Mouse (Mus musculus): ENCODE data around the gene Hoxa6. TPM values are rescaled to one million over a fixed set of nuclear protein-coding genes. Genes with fewer than 3 reads are reported as not detected.

Gene Hoxa6
- polyA plus RNA-seq, 1 experiment: 3.7 TPM

DNA sequence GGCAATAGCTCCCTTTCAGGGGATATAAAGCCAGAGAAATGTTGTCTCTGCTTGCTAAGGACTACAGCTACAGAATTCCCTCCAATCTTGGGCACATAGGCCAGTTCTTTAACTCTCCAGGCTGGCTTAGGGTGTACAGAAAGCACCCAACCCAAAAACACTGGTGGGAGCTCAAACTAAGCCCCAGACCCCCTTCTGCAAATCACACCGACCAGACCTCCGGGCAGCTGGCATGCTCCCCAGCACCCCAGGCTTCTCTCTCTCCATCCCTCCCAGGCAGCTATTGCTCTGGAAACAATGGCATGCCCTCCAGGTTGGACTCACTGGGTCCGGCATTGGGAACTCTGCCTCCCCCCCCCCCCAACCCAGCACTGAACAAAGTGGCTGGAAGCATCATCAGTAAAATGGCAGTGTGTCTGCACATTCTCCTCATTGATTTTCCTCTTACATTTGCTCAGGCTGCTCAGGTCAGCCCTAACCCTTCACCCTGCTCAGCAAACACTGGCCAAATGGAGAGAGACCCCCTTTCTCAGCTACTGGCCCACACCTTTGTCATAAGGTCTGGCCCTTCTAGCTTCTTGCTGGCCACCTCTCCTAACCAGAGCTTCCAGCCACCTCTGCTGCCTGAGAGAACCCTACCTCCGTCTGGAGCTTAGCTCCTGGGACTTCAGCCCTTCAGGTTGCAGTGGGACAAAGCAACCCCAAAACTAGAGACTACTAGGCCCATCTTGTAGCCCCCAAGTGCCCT is 29.4 kb downstream of the Hoxa6 start:
- DNase-seq (ENCODE audit: low read depth): no peak
- no peak for TF ChIP-seq CTCF (IDR thresholded peaks at IDR 0.05; ENCODE audit: borderline replicate concordance, extremely low read depth, insufficient read depth, insufficient read length)
- no peak for TF ChIP-seq POLR2A (IDR thresholded peaks at IDR 0.05; ENCODE audit: borderline replicate concordance, extremely low read depth, insufficient read depth, insufficient read length, poor library complexity, severe bottlenecking)

DNA sequence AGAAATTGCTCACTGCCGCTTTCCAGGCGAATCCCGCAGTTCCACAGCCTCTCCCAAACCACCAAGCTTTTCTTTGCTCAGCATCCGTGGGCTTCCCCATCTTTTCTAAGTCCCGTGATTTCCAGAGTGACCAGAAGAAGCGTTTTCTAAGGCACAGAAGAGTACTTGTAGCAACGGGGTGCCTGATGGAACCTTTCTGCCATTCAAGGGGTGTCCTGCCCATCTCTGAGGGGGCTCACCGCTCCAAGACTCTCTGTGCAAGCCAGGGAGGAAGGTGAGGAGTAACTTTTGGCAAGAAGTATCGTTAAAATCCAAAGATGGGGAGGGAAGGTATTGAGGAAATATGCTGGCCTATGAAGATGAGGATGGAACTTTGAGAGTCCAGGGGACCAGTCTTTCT is 30.7 kb downstream of the Hoxa6 start:
- no peak for DNase-seq (ENCODE audit: low read depth)
- TF ChIP-seq POLR2A (IDR thresholded peaks at IDR 0.05; ENCODE audit: borderline replicate concordance, extremely low read depth, insufficient read depth, insufficient read length, poor library complexity, severe bottlenecking) (no peak), CTCF (IDR thresholded peaks at IDR 0.05; ENCODE audit: borderline replicate concordance, extremely low read depth, insufficient read depth, insufficient read length) (no peak)

DNA sequence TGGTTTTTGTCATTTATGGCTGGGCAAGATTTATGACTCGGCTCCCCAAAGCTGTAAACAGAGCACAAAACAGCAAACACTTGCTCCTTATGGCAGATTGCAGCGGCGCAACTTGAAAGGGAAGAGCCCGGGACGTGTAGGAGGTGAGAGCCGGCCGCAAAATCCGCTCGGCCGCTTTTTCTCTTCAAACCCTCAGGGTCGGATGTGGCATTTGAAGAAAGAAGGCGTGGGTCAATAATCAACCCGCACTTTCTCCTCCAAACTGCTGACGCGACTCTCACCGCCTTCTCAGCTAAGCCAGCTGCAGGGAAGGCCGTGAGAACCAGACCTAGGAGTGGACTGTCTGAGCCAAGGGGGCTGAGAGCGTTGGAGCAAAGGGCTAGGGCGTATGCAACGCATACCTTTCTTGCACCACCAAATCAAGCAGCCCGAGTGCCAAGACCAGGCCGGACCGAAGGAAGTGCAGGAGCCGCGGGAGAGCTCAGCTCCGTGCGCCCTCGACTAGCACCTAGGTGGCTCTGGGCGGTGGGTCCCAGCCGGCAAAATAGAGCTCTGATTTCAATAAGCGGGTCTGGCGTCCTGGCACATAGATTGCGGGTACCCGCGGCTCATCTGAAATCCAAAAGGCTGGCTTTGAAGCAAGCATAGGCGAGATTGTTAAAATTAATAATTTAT is 31.3 kb downstream of the Hoxa6 start, which contains the start of gene 5730596B20Rik:
5730596B20Rik (plus strand) TSS at position 438 of the 675 bp plus-strand sequence.
- TF ChIP-seq CTCF (IDR thresholded peaks at IDR 0.05; ENCODE audit: borderline replicate concordance, extremely low read depth, insufficient read depth, insufficient read length) (no peak), POLR2A (IDR thresholded peaks at IDR 0.05; ENCODE audit: borderline replicate concordance, extremely low read depth, insufficient read depth, insufficient read length, poor library complexity, severe bottlenecking) (no peak)
- no peak for DNase-seq (ENCODE audit: low read depth)

DNA sequence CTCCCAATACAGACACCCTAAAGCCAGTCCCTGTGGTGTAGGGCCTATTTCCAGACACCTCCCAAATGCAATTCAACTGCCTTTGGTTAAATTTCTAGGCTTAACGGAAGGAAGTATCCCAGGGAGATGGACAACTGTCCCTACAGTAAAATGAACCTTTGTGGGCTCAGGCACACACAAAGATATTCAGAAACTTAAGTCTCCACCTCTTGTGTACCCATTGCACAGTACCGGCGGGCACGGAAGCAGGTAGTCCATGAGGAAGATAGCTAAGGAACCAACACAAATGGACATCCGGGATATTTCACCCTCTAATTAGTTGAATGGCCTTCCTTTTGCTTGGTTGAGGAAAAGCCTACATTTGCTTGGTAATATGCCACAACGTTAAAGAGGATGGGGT is 32.1 kb downstream of the Hoxa6 start:
- no peak for TF ChIP-seq CTCF (IDR thresholded peaks at IDR 0.05; ENCODE audit: borderline replicate concordance, extremely low read depth, insufficient read depth, insufficient read length)
- no peak for TF ChIP-seq POLR2A (IDR thresholded peaks at IDR 0.05; ENCODE audit: borderline replicate concordance, extremely low read depth, insufficient read depth, insufficient read length, poor library complexity, severe bottlenecking)
- no peak for DNase-seq (ENCODE audit: low read depth)

DNA sequence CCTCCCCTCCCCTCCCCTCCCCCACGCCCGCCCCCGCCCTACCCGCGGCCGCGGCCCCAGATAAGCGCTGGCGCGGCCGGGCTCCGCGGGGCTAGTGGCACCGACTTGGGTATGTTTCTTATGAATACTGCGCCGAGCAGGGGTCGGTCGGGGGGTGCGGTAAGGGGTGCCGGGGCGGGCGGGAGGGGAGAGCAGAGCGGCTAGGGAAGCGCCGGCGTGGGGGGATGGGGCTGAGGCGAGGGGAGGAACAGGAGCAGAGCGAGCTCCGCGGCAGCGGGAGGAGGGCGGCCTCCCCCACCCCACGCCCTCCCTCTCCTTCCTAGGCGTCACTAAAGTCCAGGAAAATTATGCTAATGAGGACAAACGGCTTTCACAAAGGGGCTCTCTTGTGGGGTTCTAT is 32.7 kb downstream of the Hoxa6 start:
- TF ChIP-seq CTCF (IDR thresholded peaks at IDR 0.05; ENCODE audit: borderline replicate concordance, extremely low read depth, insufficient read depth, insufficient read length): no peak
- no peak for TF ChIP-seq POLR2A (IDR thresholded peaks at IDR 0.05; ENCODE audit: borderline replicate concordance, extremely low read depth, insufficient read depth, insufficient read length, poor library complexity, severe bottlenecking)
- no peak for DNase-seq (ENCODE audit: low read depth)

DNA sequence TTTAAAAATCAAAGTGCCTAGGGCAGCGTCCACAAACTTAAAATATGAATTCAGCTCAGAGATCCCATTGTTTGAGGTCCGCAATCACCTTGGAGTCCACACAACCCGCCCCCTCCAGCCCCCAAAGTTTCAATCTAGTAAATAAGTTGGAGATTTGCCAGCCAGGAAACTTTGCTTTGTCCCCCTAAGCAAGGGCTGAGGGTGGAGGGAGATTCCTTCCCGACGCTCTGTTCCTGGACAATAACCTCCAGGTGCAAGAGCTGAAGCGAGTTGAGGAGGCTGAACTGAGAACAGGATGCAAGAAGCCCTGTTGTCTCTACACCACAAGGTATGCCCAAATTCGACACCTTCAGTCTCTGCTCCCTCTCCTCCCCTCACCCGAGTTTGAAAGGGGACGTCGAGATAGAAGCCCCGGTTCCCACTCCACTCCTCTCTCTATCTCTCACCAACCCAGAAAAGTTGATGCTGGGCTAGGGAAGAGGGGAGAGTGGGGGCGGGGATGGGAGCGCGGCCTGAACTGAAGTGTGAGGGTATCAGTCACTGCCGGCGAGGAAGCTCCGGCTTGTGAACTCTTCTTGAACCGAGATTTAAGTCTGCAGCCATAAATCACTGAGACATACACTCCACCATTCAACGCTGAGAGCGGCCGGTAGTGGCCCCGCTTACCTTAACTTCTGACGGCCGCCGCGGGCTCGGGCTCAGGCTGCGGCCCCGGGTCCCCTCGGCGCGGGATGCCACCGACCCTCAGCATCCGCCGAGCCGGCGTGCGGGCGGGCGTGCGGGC is 33.4 kb downstream of the Hoxa6 start:
- no peak for DNase-seq (ENCODE audit: low read depth)
- TF ChIP-seq POLR2A (IDR thresholded peaks at IDR 0.05; ENCODE audit: borderline replicate concordance, extremely low read depth, insufficient read depth, insufficient read length, poor library complexity, severe bottlenecking) (no peak), CTCF (IDR thresholded peaks at IDR 0.05; ENCODE audit: borderline replicate concordance, extremely low read depth, insufficient read depth, insufficient read length) (no peak)

DNA sequence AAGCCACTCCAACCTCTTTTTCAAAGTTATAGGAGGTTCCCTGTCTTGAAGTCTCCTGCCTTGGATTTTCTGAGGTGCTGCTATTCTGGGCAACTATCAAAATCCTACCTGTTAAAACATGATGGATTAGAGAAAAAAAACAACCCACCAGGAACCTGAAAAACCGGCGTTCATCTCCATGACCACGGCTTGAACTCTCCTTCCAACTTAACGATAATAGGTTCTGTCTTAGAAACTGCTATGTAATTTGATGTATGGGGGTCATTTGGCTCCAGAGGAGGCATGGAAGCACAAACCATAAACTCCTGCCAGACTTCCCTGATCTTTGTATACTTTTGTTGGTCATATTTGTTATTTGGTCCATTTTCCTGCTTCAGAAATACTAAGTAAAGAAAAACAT is 34.9 kb downstream of the Hoxa6 start:
- TF ChIP-seq CTCF (IDR thresholded peaks at IDR 0.05; ENCODE audit: borderline replicate concordance, extremely low read depth, insufficient read depth, insufficient read length) (no peak), POLR2A (IDR thresholded peaks at IDR 0.05; ENCODE audit: borderline replicate concordance, extremely low read depth, insufficient read depth, insufficient read length, poor library complexity, severe bottlenecking) (no peak)
- no peak for DNase-seq (ENCODE audit: low read depth)

DNA sequence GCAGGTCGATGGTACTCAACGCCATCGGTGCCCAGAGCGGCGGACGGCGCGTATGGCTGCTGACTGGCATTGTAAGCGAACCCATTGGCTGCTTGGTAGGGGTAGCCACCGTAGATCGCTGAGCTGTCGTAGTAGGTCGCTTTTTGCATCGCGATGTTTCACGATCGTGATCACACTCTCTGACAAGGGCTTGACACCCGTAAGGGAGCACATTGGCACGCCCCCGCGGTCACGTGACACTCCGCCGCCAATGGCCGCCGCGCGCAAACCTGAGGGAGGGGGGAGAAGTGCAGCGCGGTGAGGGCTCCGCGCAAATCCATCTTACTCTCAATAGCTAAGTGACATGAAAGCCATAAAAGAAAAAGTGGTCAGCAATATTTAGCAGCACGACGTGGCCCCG is 36.0 kb downstream of the Hoxa6 start:
- peak; percentile 73 for DNase-seq (ENCODE audit: low read depth)
- TF ChIP-seq CTCF (IDR thresholded peaks at IDR 0.05; ENCODE audit: borderline replicate concordance, extremely low read depth, insufficient read depth, insufficient read length) (no peak), POLR2A (IDR thresholded peaks at IDR 0.05; ENCODE audit: borderline replicate concordance, extremely low read depth, insufficient read depth, insufficient read length, poor library complexity, severe bottlenecking) (no peak)

DNA sequence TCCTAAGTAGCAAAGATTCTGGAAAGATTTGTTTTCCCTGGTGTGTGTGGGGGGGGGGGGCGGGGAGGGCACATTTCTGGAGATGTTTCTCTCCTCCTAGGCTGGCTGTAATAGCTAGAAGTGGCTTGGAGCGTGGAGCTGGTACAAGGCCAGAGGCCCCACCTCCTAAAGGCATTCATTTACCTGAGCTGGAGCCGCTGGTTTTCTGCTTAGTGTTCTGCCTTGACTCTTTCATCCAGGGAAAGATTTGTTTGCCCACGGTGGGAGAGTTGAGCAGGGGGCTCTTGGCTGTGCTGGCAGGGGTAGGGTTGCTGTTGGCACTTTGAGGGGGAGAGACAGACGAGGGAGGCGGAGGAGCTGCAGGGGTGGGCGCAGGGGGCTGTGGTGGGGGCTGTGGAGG is 36.6 kb downstream of the Hoxa6 start:
- no peak for TF ChIP-seq POLR2A (IDR thresholded peaks at IDR 0.05; ENCODE audit: borderline replicate concordance, extremely low read depth, insufficient read depth, insufficient read length, poor library complexity, severe bottlenecking)
- TF ChIP-seq CTCF (IDR thresholded peaks at IDR 0.05; ENCODE audit: borderline replicate concordance, extremely low read depth, insufficient read depth, insufficient read length): no peak
- DNase-seq (ENCODE audit: low read depth): no peak

DNA sequence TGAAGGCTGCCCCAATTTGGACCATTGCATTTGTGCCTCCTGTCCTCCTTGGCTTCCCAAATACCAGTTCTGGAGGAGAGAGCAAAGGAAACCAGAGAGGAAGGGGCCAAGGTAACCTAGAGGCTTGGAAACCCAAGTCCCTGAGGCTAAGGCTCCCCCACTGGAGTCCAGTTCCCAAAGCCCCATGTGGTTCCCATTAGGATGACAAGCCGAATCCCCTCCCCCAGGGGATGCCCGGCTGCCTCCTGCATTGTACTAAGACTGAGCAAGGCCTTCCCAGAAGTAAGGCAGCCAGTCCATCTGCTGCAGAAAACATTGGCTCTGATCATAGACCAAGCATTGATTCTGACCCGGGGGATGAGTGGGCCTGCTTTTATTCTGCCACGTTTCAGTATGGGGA is 37.2 kb downstream of the Hoxa6 start:
- TF ChIP-seq POLR2A (IDR thresholded peaks at IDR 0.05; ENCODE audit: borderline replicate concordance, extremely low read depth, insufficient read depth, insufficient read length, poor library complexity, severe bottlenecking) (no peak), CTCF (IDR thresholded peaks at IDR 0.05; ENCODE audit: borderline replicate concordance, extremely low read depth, insufficient read depth, insufficient read length) (no peak)
- no peak for DNase-seq (ENCODE audit: low read depth)

DNA sequence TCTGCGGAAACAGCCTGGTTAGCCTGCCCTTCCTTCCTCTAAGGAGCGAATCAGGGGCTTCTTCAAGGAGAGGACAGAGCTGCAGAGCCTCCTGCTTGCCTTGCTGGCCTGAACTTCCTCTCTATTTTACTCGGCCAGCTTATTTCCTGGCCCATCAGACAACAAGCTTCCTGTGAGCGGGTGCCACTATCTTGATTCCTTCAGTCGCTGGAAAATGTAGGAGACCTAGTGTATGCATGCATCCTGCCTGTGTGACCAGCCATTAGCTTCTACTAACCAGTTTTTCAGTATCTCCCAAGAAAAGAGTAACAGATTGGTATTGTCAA is 37.7 kb downstream of the Hoxa6 start:
- no peak for DNase-seq (ENCODE audit: low read depth)

More for the DNA sequence above, 37.7 kb downstream of the Hoxa6 start:
- TF ChIP-seq POLR2A (IDR thresholded peaks at IDR 0.05; ENCODE audit: borderline replicate concordance, extremely low read depth, insufficient read depth, insufficient read length, poor library complexity, severe bottlenecking) (no peak), CTCF (IDR thresholded peaks at IDR 0.05; ENCODE audit: borderline replicate concordance, extremely low read depth, insufficient read depth, insufficient read length) (no peak)
